Mouse (Mus musculus): ENCODE data around the gene Itga2.

DNA sequence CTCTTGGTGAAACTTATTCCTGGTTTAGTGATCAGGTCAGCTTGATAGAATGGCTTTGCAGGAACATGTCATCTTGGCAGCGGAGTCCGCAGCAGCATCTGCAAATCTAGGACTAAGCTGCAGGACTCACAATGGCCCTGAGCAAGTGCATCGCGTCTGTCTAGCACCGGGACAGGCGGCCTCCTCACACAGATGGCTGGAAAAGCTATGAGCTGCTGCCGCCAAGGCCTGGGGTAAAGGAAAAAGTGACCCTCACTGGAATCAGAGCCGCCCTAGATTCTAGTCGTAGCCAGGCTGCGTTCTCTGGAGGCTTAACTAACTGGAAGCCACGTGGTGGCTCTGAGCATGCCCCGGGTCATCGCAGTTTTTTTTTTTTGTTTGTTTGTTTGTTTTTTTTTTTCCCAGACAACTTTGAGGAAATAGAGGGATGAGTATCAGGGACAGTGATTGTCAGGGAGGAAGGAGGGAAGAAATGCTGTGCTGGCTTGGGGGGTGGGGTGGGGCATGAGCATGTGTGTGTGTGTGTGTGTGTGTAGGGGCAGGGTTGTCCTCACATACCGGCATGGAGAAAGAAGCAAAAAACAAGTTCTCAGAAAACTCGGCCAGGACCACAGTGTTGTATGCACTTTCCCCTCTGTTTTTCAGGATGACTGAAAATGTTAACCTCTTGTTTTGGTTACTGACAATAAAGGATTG is 76.2 kb downstream of the Itga2 start:
- no peak for TF ChIP-seq CTCF (IDR thresholded peaks at IDR 0.05; ENCODE audit: control insufficient read depth, insufficient read depth, low read length)
- no peak for TF ChIP-seq POLR2A (IDR thresholded peaks at IDR 0.05; ENCODE audit: borderline replicate concordance, control insufficient read depth, low read depth, low read length)

All from bone marrow, adult 2 months (tissue).